Mouse (Mus musculus) adrenal gland (tissue): ENCODE measurements around the gene Bclaf1.

Source experiments
- intact Hi-C: fragments of 180-260 bp; cut with DNase I; formaldehyde crosslinking; loops from one replicate; pipeline ENCODE4 v1.15.1; 2025
- long read RNA-seq, 2 experiments: library from polyadenylated mRNA; unstranded; transcript quantifications; one replicate each; pipeline ENCODE4 v2.0.0; 2020; ENCODE audit warnings: borderline replicate concordance in 1 of 2; ENCODE audit not compliant: insufficient replicate concordance in 1 of 2

Gene Bclaf1
- long read RNA-seq, experiment 1, full-length matches to known transcripts = 11 of 61 reads
- long read RNA-seq, experiment 1, partial matches to known transcripts = 38 of 61 reads
- long read RNA-seq, experiment 1, other reads (novel, unspliced or antisense) = 12 of 61 reads
- long read RNA-seq, experiment 2, full-length matches to known transcripts = 4 of 70 reads
- long read RNA-seq, experiment 2, partial matches to known transcripts = 57 of 70 reads
- long read RNA-seq, experiment 2, other reads (novel, unspliced or antisense) = 9 of 70 reads

DNA sequence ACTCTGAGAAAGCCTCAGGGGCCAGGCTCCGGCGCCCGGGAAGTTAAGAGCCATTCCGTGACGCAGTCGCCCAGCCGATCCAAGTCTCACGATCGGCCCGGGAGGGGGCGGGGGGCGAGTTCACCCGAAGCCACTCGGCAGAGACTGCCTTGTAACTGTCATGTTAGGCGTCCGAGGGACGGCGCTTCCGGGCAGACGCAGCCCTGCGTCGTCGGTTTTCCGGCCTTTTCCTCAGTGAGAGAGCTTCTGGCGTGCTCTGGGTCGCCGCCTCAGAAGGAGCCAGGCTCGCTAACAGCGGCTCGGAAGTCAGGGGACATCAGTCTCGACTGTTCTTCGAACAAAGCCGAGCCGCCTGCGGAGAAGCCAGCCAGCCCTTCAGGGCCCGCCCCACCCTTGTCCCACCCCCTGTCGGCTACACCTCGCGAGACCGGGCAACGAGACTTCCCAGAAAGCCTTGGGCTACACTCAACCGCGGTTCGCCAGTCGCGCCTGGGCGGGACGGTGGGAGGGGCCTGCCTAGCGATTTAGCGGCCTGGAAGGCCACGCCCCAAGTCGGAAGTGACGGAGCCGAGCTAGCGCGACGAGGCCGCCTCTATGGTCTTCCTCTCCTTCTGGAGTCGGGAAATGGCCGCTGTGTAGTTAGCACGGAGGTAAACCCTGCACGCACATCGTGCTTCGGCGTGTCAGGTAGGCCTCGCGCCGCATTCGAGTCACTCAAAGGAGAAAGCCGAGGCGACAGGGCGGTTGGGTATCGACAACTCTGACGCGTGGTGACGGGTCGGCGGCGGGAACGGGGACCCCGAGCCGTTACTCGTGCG lies at the start of gene Bclaf1:
TSS of gene Bclaf1 (plus strand) at position 552 of the 818 bp plus-strand sequence.
- intact Hi-C loops = no loop called here

DNA sequence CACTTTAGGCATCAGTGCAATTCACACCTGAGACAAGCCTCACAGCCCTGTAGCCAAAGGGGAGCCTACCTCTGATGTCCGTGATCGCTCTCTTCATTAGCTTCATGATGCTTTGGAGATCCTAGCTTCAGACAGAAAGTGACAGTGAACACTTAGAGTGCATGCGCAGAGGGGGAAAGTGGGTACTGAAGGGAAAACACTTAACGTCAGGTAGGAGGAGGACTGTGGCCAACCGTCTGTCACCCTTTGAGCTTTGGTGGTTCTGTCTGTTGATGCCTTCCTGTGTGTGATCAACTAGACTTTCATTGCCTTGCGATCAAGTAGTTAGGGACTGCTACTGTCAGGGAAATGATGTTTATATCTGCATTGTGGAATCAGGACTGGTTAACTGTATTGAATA lies 49.4 kb upstream of the Bclaf1 start:
- intact Hi-C loops = no loop called here

DNA sequence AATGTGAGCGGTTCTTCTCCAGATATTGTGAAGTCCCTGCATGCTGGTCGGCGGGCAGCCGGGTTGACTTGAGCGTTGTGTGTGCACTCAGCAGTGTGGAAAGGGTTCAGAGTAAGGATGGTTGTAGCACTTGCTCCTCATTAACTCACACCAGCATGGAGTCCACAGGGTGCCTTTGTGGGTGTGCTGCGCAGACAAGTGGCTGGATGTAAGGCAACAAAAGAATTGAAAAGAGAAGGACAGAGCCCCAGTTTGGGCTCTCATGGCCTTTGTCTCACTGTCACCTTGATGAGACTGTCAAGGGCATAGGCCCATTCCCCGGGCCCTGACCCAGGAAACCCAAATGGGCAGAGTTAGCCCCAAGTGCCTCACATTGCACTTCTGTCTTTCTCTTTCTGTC lies 47.8 kb upstream of the Bclaf1 start:
- intact Hi-C loops = no loop called here

DNA sequence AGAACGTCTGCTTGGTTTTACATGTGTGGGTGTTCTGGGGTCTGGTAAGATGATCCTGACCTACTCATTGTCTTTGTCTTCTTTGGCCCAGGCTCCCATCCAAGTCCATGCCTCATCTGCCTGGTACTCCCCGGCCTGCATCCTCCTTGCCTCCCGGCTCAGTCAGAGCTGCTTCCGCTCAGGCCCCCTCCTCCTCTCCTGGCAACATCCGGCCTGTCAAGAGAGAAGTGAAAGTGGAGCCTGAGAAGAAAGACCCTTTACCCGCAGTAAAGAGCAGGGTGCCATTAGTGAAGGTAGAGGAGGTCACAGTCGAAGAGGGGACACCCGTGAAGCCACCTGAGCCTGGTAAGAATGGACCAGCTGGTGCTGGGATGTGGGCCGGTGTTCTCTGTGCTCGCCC lies 45.2 kb upstream of the Bclaf1 start:
- intact Hi-C loops = no loop called here

DNA sequence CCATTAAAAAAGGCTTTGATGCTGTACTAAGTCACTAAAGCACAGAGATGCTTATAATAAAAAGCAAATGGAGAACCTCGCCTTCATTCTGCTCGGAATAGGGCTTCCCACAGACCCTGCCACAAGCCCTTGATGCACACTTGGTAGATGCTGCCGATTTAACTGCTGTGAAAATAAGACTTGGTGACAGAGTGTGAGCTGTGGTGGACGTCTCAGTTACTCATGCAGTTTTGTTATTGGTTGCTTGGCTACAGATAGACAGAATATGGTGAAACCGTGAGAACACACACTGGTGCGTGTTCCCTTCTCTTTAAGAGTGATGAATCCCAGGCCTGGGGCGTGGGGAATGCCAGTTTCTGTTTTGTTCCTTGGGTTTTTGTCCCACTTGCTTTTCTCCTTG lies 43.3 kb upstream of the Bclaf1 start:
- intact Hi-C loops = no loop called here

DNA sequence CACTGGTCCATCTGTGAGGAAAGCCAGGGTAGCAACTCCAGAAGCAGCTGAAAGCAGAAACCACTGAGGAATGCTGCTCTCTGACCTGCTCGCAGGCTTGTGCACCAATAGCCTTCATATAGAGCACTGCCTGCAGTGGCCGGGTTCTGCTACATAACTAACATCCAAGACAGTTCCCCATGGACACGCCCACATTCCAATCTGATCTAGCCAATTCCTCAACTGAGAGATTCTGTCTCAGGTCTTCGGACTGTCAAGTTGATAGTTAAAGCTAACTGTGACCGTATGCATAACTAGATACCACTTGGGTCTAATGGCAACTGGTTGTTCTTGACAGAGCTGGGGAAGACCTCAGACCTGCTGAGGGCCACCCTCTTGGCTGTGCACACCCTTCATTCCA lies 39.9 kb upstream of the Bclaf1 start:
- intact Hi-C loops = no loop called here

DNA sequence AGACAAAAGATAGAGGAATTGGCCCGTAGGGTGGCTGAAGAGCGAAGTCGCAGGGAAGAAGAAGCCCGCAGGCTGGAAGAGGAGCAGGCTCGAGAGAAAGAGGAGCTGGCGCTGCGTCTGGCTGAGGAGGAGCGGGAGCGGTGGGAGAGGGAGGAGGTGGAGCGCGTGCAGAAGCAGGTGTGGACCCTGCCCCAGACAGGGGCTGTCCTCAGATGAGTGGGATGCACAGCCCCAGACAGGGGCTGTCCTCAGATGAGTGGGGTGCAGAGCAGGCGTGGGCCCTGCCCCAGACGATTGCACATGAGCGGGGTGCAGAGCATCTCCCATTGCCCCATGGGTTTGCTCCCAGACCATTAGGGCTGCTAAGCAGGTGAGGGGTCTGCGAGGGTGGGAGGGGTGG lies 39.0 kb upstream of the Bclaf1 start:
- intact Hi-C loops = no loop called here

DNA sequence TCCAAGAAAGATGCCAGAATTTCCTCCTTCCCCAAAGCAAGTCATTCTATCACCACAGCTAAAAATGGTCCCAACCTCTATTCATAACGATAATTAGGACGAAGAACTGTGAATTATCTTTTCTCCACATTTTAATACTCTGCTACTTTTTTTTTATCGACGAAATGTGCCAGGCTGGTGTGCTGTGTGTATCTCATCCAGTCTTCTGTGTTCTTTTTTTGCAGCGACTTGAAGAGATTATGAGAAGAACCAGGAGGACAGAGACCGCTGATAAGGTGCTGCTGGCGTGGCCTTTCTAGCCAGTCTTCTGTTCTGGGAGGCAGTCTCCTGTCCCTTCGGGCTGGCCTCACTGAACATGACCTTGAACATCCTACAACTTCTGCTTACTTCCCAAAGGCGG lies 38.2 kb upstream of the Bclaf1 start:
- intact Hi-C loops = no loop called here

DNA sequence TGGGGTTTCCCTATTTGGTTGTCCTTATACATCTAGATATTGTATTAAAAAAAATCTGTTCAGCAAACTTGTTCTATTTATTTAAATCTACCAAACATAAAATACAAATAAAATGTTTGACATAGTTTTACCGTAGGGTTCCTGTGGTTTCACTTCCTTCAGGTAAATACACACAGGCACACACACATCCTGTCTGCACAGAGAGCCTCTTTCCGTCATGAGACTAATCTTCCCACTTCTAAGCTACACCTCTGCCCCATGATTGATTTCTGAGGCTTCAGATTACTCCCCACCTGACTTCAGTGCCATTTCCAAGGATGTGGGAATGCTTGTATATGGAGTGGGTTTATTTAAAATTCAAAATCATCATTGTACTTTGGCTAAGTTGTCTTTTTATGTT lies 30.8 kb upstream of the Bclaf1 start:
- intact Hi-C loops = no loop called here

DNA sequence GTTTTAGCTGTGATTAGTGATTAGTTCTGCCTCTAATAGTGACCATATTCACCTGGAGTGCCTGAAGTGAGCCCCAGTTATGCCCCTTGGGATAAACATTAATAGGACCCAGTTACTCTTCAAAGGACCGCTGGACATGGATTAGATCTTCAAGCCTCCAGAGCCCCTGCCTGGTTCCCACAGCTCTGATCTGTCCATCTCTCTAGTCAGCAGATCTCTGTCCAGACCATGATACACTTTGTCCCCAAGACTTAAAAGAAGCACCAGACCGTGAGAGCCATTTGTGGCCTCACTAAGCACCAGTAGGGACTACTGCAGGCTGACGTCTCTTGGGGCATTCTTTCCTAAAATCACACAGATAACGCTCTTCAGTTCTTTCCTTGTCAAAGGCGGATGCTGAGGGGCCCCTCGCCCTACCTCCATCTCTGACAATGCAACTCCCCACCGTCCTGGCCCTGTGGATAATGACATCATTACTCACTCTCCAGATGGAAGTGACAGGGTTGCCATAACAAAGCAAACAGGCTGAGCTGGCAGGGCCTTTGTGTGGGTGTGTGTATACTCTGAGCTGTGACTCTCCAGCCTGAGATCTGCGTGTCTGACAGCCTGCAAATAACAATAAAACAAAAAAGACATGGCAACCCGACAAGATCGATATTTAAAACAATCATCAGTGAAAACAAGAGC lies 26.8 kb upstream of the Bclaf1 start:
- intact Hi-C loops = no loop called here

DNA sequence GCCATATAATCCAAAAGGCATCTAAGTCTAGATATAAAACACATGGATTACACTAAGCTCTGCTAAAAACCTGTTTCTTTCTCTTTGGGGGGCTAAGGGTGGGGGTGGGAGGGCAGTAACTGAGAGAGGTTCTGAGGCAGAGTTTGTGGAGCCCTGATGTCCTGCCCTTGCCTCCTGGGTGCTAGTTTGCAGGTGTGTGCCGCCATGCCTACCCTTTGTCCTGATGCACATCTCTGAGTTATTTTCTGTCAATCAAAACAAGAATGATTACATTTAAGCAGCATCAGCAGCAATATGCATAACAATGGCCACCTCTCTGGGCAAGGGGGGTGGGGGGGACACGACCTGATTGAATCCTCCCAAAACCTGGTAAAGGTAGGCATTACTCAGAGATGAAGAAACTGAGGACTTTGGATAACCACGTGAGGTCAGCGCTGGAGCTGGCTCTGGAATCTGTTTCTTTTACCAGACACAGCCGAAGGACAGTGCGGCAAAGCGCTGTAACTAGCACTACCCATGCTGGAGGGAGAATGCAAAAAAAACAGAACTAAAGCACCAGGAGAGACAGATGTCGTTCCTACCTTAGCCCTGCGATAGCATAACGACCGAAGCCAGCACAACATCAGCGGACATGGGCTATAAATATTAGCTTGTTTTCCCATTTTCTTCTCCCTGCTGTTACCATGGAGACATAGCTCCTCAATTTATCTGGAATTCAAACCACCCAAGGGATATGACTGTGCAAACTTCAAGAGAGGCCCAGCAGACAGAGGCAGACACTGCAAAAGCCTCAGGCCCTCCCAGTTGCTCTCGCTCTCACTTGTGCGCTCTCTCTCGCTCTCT lies 26.1 kb upstream of the Bclaf1 start:
- intact Hi-C loops = no loop called here

DNA sequence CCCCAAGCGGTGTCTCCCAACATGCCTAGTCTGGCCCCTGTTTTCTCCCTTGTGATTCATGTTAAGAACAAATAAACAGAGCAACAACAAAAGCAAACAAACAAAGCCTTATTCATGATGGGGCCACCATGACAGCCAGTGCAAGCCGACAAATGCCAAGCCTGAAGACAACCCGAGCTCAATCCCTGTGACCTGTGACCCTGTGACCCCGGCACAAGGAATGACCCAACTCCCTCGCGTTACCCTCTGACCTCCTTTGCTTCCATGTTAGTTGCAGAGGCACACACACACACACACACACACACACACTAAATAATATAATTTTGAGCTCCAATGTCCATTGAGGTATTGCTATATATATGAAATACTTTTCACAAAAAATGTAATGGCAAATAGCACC lies 24.9 kb upstream of the Bclaf1 start:
- intact Hi-C loops = no loop called here

DNA sequence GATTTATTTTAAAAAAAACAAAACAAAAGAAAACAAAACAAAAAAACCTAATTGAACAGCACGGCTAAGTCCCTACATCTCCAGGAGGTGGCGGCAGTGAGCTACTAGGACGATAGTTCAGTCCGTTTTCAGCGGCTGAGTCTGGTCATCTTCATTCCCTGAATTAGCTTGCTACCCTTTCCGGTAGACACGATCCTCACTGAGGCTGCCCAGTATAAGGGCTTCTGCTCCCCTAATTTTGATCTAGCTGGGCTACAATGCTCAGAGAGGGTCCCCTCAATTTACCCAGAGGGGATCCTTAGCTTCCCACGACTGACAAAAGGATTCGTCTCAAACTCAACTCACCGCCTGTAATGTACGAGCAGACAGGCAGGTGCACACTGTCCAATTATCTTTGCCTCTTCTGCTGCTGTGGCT lies 21.8 kb upstream of the Bclaf1 start:
- intact Hi-C loops = no loop called here

DNA sequence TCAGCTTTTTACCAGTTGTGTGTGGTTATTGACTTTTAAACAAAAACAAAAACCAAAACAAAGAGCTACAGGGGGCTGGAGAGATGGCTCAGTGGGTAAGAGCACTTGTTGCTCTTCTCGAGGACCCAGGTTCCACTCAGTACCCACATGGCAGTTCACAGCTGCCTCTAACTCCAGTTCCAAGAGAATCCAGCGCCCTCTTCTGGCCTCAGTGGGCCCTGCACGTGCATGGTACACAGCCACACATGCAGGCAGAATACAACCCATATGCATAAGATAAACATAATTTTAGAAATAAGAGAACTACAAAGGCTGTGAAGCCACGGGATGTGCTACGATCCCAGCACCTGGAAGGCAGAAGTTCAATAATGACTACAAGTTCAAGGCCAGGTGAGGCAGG lies 16.3 kb upstream of the Bclaf1 start:
- intact Hi-C loops = no loop called here

DNA sequence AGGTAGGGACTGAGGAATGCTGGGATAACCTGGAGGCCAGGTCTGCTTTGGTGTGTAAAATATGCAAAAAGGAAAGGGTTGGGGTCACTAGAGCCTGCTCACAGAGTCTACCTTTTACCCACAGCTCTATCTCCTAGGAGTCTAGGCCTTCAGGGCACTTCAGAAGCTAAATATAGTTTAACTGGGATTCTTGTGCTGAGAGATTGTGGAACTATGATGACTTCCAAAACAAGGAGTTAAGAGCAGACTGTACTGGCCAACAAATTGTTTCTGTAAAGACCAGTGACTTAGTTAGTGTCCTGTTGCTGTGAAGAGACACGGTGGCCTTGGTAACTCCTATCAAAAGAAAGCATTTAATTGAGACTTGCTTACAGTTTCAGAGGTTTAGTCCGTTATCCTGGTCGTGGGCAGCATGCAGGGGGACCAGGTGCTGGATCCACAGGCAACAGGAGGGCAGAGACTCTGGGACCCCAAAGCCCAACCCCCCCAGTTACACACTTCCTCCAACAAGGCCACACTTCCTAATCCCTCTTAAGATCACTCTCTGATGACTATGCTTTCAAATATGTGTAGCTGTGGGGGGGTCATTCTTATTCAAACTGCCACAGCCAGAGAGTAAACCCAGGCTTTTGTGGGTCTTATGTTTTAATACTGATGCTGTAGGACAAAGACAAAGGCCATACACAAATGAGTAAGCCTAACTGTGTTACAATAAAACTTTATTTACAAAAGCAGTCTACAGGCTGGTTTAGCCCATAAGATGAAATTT lies 13.9 kb upstream of the Bclaf1 start:
- intact Hi-C loops = no loop called here

DNA sequence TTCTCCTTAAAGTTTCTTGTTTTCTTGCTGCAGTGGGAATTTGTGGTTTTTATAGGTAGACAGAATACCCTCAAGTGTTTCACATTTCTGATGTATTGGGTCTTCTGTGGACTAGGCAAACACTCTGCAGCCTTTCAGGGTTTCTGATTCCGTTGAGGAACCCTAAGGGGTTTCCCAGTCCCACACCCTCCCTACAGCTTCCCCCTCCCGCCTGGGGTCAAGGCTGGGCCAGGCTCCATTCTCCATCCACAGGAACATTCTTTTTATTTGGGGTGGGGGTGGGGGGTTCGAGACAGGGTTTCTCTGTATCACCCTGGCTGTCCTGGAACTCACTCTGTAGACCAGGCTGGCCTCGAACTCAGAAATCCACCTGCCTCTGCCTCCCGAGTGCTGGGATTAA lies 13.2 kb upstream of the Bclaf1 start:
- intact Hi-C loops = no loop called here

DNA sequence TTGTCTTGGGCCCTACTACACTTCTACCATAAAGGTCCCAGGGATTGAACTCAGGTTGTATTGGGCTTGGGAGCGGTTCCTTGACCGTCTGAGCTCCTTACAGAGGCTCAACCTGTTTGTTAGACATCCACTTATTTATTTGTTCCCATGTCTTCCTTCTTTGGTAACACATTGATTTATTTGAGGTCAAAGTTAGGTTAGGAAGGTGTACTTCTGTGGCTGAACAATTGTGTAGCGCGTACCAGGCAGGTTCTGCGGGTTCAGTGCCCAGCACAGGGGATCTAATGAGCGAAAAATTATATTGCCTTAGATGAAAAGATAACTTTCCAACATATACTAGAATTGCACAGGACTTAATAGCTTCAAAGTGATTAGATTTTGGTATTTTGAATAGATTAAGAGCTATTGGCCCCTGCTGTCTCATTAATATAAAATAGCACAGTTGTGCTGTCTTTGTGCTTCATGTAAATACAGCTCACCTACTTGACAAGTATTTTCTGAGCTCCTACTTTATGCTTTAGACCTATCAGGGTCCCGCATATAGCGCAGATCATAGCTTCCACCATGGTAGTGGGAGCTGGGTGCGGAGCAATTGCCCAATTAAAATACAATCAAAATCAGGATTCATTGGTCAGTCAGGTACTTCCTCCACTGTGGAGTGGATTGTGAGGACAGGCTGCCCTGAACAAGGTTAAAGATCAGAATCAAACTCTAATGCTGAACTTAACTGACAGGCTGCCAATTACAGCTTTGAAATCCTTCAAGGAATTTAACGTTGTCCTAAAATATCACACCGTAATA lies 1.1 kb upstream of the Bclaf1 start:
- intact Hi-C loops = no loop called here

DNA sequence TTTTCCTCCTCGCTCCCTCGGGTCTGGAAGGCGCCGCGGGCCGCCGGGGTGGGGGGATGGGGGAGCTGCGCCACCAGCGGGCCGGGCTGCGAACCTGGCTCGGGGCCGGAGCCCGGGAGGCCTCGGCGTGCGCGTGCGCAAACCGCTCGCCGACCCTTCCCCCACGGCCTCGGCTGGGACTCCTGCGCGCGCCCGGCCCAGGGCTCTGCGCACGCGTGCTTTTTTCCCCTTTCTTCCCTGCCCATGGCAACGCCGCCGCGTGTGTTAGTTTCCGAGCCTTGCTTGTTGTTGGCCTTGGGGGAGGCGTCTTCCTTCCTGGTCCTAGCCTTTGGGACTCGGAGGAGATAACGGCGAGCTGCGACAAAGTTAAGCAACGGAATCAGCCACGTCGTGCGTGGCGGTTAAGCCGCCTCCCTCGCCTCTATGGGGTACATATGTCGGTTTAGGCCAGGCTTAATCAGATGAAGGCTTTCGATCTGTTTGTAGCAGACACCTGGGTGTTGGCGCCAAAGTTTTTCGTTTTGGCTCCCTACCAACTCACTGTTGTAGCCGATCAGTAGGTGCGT lies 550 bp downstream of the Bclaf1 start:
- intact Hi-C loops = no loop called here

DNA sequence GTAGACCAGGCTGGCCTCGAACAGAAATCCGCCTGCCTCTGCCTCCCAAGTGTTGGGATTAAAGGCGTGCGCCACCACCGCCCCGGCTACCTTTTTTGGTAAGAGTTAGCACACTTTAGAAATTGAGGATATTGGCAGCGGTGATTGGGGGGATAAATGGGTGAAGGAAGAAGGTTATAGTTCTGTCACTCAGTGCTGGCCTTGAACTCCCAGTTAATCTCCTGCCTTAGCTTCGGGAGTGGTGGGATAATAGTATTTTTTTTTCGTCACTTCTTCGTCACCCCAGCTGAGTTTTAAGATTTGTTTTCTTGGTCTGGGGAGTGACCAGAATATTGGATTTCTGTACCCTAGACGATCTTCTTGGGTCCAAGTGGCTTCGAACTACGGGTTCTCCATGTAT lies 1.2 kb downstream of the Bclaf1 start:
- intact Hi-C loops = no loop called here

DNA sequence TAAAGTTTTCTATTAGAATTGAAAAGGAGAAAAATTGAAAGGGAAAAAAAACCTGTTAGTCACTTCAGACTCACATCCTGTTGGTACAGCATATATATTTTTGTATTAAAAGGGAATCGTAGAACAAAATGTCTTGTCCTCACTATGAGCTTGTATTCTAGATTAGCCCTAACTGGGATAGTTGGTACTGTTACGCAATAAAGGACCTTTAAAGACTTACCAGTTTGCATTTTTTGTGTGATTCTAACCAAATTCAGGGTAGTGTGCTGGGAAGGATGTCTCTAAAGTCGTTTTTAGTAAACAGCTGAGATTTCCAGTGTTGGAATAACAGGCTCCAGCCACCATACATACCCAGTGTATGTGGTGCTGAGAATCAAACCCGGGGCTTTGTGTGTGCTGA lies 1.7 kb downstream of the Bclaf1 start:
- intact Hi-C loops = no loop called here
